Mouse (Mus musculus) myocyte (in vitro differentiated cells): ENCODE results near the gene Olfr25. TPM values are rescaled to one million over a fixed set of nuclear protein-coding genes. Genes with fewer than 3 reads are reported as not detected.

ENCODE experiments used
- H3K27me3 ChIP-seq: one replicate; pipeline ENCODE4 v1.6.1; 2011; ENCODE audit not compliant: control insufficient read depth, insufficient read depth, insufficient read length
- H3K36me3 ChIP-seq: one replicate; pipeline ENCODE4 v1.6.1; 2011; ENCODE audit not compliant: control insufficient read depth, insufficient read depth
- H3K4me2 ChIP-seq: one replicate; pipeline ENCODE4 v1.6.1; 2011; ENCODE audit warnings: low read depth, control low read depth
- H3K4me3 ChIP-seq: one replicate; pipeline ENCODE4 v1.5.1; 2011; ENCODE audit warnings: mild to moderate bottlenecking, control low read depth, moderate library complexity
- H3K79me2 ChIP-seq: one replicate; pipeline ENCODE4 v1.6.1; 2011; ENCODE audit not compliant: control insufficient read depth, insufficient read depth
- H3ac ChIP-seq: one replicate; pipeline ENCODE4 v1.6.1; 2011; ENCODE audit not compliant: control insufficient read depth, insufficient read length
- CEBPB ChIP-seq: IDR thresholded peaks from 2 replicates; pipeline ENCODE4 v1.6.1; 2011; ENCODE audit warnings: mild to moderate bottlenecking, moderate library complexity; ENCODE audit not compliant: poor library complexity, insufficient read depth, severe bottlenecking
- E2F4 ChIP-seq: IDR thresholded peaks from one replicate; pipeline ENCODE4 v1.6.1; 2011; ENCODE audit warnings: mild to moderate bottlenecking, control low read depth, moderate library complexity; ENCODE audit not compliant: insufficient read depth
- MAX ChIP-seq: IDR thresholded peaks from one replicate; pipeline ENCODE4 v1.6.1; 2011; ENCODE audit warnings: low read depth, mild to moderate bottlenecking, control low read depth
- MYOD1 ChIP-seq, 3 experiments: IDR thresholded peaks; one replicate each; pipeline ENCODE4 v1.6.1; 2011; ENCODE audit warnings: control low read depth in 2 of 3, low read depth in 2 of 3, mild to moderate bottlenecking in 2 of 3, moderate library complexity in 1 of 3; ENCODE audit not compliant: insufficient read length in 2 of 3, control insufficient read depth in 1 of 3
- MYOG ChIP-seq, 3 experiments: IDR thresholded peaks; one replicate each; pipeline ENCODE4 v1.6.1; 2011; ENCODE audit warnings: control low read depth in 2 of 3, low read depth in 2 of 3, mild to moderate bottlenecking in 2 of 3; ENCODE audit not compliant: insufficient read length in 2 of 3, control insufficient read depth in 1 of 3, insufficient read depth in 1 of 3
- POLR2A ChIP-seq: IDR thresholded peaks from one replicate; pipeline ENCODE4 v1.6.1; 2011; ENCODE audit warnings: low read depth, mild to moderate bottlenecking, control low read depth, moderate library complexity; ENCODE audit not compliant: insufficient read length
- POLR2AphosphoS2 ChIP-seq: IDR thresholded peaks from one replicate; pipeline ENCODE4 v1.6.1; 2011; ENCODE audit warnings: low read depth, control low read depth; ENCODE audit not compliant: insufficient read length
- REST ChIP-seq: IDR thresholded peaks from one replicate; pipeline ENCODE4 v1.6.1; 2011; ENCODE audit warnings: mild to moderate bottlenecking, control low read depth, moderate library complexity; ENCODE audit not compliant: insufficient read depth, insufficient read length
- SRF ChIP-seq: IDR thresholded peaks from one replicate; pipeline ENCODE4 v1.6.1; 2011; ENCODE audit warnings: low read depth; ENCODE audit not compliant: control insufficient read depth, insufficient read length
- TCF12 ChIP-seq: IDR thresholded peaks from one replicate; pipeline ENCODE4 v1.6.1; 2011; ENCODE audit warnings: mild to moderate bottlenecking, control low read depth; ENCODE audit not compliant: poor library complexity, insufficient read depth, severe bottlenecking
- TCF3 ChIP-seq: IDR thresholded peaks from one replicate; pipeline ENCODE4 v1.6.1; 2011; ENCODE audit warnings: low read depth, control low read depth; ENCODE audit not compliant: insufficient read length
- USF1 ChIP-seq: IDR thresholded peaks from one replicate; pipeline ENCODE4 v1.6.1; 2011; ENCODE audit warnings: low read depth, mild to moderate bottlenecking, control low read depth, moderate library complexity
- polyA plus RNA-seq: library from polyadenylated mRNA; unstranded; fragments of >200 nt; fragmentation: generic; extraction: Trizol; gene quantifications from one replicate; pipeline ENCODE4 v1.2.1, GENCODE M21; 2012; ENCODE audit warnings: missing spikeins

Gene Olfr25
- polyA plus RNA-seq, 1 experiment: not detected

- Histone ChIP-seq H3K27me3 (no peaks in the 10 kb centered on the region), H3K36me3 (no peaks in the 10 kb centered on the region), H3K4me2 (no peak within 1 kb of the TSS), H3K4me3 (no peak within 1 kb of the TSS), H3K79me2 (no peaks in the 10 kb centered on the region), H3ac (no peak within 1 kb of the TSS)
- TF ChIP-seq MAX (no peak), SRF (no peak), MYOG (IDR thresholded peaks at IDR 0.05; ENCODE audit: control insufficient read depth in 1 of 3, insufficient read depth in 1 of 3, insufficient read length in 2 of 3, low read depth in 2 of 3) (no peak), USF1 (no peak), MYOD1 (IDR thresholded peaks at IDR 0.05; ENCODE audit: control insufficient read depth in 1 of 3, insufficient read length in 2 of 3, low read depth in 2 of 3) (no peak), REST (no peak), POLR2A (no peak), POLR2AphosphoS2 (no peak), E2F4 (no peak), TCF12 (no peak), TCF3 (no peak), CEBPB (no peak)
Observed at GRCm38 (mm10) chr9:38376786-38377185, 47.9 kb downstream of the Olfr25 start, which contains the start of gene Olfr251. TSS of gene Olfr251 (plus strand) at chr9:38377086.

Other genes with a start within 250 kb of the Olfr25 start
- not detected for gene Olfr887, start 245.0 kb upstream of the Olfr25 start, polyA plus RNA-seq
- not detected for gene Olfr888, start 220.9 kb upstream of the Olfr25 start, polyA plus RNA-seq
- not detected for gene Olfr889, start 213.9 kb upstream of the Olfr25 start, polyA plus RNA-seq
- not detected for gene Olfr890, start 186.5 kb upstream of the Olfr25 start, polyA plus RNA-seq
- not detected for gene Olfr891, start 148.2 kb upstream of the Olfr25 start, polyA plus RNA-seq
- gene Olfr893, start 120.7 kb upstream of the Olfr25 start, polyA plus RNA-seq: not detected
- gene Olfr894, start 111.0 kb upstream of the Olfr25 start, polyA plus RNA-seq: not detected
- not detected for gene Olfr143, start 76.3 kb upstream of the Olfr25 start, polyA plus RNA-seq
- not detected for gene Olfr895, start 61.2 kb upstream of the Olfr25 start, polyA plus RNA-seq
- gene Olfr896-ps1, start 38.0 kb upstream of the Olfr25 start, polyA plus RNA-seq: not detected
- gene Olfr898, start 19.4 kb downstream of the Olfr25 start, polyA plus RNA-seq: not detected
- gene Olfr250, start 37.8 kb downstream of the Olfr25 start, polyA plus RNA-seq: not detected
- gene Olfr251, start 48.0 kb downstream of the Olfr25 start, polyA plus RNA-seq: not detected
- gene Olfr147, start 72.6 kb downstream of the Olfr25 start, polyA plus RNA-seq: 0.01 TPM
- 0.01 TPM for gene Olfr901, start 100.4 kb downstream of the Olfr25 start, polyA plus RNA-seq
- gene Olfr902, start 118.6 kb downstream of the Olfr25 start, polyA plus RNA-seq: not detected
- gene Olfr904, start 134.1 kb downstream of the Olfr25 start, polyA plus RNA-seq: not detected
- gene Olfr905, start 142.0 kb downstream of the Olfr25 start, polyA plus RNA-seq: not detected
- gene Olfr906, start 158.0 kb downstream of the Olfr25 start, polyA plus RNA-seq: not detected
- not detected for gene Olfr907, start 166.7 kb downstream of the Olfr25 start, polyA plus RNA-seq
- gene Olfr911-ps1, start 192.5 kb downstream of the Olfr25 start, polyA plus RNA-seq: not detected
- gene Olfr910, start 208.8 kb downstream of the Olfr25 start, polyA plus RNA-seq: not detected